Mouse (Mus musculus) R1 (cell line): ENCODE results near the gene Zfp638.
"Not testable (repeated sequence)": the region's sequence is repeated elsewhere in the genome, so short reads cannot be mapped to it uniquely, and the experiment has no call there.

Experiments
- DNase-seq: peaks from one replicate; pipeline ENCODE4 v3.0.0-alpha.2; 2018; ENCODE audit warnings: low read depth, low spot score

Zfp638 gene

DNA sequence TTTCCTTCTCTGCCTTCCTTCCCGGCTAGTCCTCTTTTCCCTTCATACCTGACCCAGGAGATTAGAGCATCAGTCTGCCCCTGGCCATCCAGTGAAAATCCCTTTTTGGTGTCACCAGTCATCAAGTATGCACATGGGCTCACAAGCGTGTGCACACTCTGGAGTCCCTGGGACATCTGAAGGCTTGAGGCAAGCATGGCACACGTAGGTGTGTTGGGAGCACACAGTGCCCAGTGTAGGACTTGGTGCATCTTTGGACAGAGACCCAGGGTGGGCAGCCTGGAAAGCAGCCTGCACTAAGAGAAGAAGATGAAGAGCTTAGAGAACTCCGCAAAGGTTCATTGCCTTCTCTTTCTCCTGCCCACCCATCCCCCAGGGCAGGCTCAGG lies 143.0 kb downstream of the Zfp638 start:
- DNase-seq = no peak

DNA sequence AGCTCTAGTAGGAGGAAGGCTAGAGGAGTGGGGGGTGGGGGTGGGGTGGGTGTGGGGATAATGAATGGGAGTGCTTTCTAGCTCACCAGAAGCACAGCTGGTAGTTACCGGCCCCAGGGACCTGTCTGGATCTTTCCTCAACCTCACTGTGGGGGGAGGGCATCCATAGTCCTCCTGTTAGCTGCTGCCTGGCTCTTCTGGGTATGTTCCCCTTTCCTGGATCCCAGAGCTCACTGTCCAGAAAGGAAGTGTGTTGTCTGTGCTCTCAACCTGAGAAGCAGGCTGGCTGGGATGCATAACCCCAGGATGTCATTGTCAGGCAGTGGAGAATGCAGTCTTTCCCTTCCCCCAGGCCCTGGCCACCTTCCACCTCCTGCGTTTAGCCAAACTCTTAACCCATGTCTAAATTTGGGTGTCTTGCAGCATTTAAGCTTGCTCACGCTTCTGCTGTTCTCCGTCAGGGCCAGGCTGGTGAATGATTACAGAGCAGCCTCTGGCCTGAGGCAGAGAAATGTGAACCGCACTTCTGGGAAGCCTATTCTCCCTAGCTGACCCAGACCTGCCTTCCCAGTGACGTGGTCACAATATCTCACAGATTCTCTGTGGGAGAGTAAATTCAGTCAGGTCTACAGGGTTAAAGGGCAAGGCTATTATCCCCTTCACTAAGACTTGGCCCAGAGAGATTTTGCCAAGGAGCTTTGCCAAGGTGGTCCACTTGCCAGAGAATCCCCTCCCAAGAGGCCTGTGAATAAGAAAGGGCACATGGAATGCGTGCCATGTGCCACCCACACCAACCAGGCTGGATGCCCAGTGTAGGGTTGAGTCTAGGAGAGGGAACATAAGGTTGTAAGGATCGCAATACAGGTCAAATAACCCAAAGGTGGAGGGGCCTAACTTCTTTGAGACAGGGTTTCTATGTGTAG lies 143.7 kb downstream of the Zfp638 start:
- DNase-seq = peak; percentile 72

DNA sequence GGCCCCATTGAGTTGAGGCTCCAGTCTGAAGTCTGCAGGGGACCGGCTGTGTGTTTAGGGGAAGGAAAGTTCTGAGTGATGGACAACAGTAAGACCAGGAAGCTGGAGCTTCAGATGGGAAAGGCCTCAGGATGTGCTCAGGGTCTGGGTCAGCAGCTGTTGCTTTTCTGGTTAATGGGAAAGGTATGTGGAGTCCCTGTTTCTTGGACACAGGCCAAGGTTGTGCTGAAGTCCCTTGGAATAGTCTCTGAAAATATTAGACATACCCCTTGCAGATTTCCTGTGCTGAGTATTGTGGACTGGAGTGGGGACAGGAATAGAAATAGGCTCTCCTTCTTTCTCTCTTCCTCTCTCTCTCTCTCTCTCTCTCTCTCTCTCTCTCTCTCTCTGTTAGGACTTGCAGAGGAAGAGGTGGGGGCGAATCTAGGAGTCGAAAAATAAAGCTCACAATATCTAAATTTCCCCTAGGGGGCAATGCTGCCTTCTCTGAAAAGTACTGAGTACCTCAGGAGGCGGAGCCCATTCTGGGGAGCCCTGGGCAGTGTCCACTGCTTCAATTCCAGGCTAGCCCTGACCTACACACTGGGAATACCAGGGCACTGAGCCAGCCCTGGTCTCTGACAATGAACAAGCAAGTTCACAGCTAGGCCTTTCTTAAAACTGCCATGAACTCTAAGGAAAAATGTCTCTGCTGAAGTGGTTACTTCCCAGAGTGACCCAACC lies 148.2 kb downstream of the Zfp638 start:
- not testable (repeated sequence) for DNase-seq

DNA sequence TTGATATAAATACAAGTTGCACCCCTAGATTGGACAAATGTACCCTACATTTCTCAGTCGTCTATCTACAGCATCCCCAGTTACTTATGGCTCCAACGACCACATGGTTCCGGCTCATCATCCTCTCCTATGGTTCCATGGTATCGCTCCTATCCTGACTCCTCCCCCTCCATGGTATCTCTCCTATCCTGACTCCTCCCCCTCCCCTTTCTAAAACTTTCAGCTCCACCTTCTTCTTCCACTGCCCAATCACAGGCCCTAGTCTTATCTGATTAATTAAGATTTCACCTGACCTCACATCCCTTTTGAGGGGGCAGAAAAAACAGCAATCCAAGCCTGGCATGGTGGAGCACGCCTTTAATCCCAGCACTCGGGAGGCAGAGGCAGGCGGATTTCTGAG lies 149.9 kb downstream of the Zfp638 start:
- DNase-seq = peak; percentile 90

DNA sequence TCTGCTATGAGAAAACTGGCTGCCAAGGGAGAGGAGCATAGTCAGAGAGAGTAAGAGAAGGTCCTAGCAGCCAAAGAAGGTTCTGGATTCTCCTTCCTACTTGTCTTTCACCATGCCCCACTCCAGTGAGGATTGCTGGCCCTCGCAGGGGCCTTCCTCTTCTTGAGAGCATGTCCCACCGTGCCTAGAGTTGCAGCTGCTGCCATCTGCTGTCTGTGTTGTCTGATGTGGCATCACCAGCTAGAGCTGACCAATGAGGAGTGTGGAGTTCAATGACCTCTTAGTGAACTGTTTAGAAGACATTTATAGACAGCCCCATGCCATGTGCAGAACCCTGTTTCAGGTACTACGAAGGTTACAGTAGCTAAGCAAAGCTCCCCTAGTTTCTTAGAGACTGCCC lies 150.5 kb downstream of the Zfp638 start:
- DNase-seq = peak; percentile 42

DNA sequence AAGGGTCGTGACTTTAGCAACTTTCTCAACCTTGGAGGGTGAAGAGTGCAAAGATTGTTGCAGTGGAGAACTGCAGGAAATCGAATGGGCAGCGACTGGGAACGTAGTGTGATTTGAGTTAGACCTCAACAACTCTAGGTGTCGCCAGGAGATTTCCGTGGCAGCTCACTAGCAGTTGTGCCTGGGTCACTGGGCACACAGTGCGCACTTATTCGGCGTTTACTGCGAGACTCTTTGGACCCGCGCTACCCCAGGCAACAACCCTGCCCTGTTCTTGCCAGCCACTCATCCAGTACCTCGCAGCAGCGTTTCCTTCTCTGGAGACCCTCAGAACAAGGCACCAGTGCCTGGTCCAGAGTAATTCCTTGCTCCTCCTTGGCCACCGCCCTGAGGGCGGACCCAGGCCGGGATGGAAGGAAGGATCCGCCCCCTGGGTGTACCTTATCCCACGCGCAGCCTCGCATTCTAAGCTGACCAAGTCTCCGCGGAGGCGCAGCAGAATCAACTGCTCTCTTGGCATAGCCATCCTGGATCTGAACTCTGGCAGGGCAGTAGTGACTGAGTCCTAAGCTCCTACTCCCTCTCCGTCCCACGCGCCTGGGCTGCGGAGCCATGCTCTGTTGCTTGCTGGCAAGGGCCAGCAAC lies 152.1 kb downstream of the Zfp638 start:
- DNase-seq = peak; percentile 76

DNA sequence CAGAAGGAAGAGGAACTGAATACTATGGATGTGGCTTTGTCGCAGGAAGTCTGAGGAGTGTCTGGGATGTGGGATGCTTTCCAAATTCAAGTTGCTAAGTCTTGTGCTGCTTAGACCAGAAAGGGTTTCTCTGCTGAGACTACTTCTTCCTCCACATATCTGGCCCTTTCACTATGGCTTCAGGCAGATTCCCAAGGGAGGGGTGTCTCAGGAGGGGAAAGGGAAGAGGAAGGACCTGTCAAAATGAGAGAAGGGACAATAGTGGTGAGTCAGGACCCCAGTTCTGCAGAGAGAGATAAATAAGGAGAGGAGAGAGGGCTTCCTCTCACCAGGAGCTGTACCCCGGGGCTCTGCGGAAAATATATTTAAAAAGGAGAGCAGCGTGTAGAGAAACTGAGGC lies 153.1 kb downstream of the Zfp638 start:
- DNase-seq = no peak

DNA sequence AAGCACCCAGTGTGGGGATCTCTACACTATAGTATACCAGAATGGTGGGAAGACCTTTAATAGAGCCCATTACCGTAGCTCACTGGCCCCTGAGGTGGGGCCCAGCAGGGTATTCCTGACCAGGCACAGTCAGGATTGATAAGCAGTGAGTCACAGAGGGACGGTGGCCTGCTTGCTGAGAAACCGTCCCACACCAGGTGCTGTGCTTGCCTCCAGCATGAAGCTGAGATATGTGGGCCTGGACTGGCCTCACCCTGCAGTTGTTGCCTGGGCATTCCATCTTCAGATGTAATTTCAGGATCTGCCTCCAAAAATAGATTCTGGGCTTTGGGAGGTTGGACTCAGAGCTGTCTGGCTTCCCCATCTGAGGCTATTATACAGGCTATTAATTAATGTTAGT lies 155.1 kb downstream of the Zfp638 start:
- DNase-seq = no peak

DNA sequence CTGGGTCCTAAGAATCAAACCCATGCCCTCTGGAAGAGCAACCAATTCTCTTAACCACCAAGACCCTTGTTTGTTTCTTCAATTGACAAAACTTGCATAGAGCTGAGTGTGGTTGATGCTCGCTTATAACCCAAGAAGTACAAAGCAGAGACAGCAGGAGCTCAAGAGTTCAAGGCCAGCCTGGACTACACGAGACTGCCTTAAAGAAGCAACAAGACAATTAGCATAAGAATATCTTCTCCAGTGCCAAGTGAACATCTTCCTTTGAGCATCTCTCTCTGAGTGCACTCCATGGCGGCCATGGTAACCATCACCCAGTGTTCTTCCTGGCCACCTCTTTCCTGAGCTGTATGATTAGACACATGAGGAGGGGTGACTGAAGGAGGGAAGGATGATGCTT lies 158.7 kb downstream of the Zfp638 start:
- DNase-seq = peak; percentile 77

DNA sequence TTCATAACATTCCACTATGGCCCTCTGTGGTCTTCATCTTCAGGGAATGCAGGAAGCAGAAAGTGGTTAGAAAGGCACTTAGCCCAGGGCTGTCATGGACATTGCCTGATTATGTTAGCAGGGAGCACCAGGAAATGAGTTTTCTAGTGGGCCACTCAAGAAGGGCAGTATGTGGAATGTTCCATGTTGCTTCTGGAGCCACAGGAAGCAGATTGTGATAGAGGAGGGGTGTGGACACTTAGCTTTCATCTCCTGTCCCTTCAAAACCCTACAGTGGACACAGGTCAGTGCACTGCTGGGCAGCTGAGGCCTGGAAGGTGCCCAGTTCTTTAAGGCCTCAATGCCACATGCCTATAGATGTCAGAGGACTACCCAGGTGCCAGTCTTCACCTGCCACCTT lies 161.9 kb downstream of the Zfp638 start:
- no peak for DNase-seq

DNA sequence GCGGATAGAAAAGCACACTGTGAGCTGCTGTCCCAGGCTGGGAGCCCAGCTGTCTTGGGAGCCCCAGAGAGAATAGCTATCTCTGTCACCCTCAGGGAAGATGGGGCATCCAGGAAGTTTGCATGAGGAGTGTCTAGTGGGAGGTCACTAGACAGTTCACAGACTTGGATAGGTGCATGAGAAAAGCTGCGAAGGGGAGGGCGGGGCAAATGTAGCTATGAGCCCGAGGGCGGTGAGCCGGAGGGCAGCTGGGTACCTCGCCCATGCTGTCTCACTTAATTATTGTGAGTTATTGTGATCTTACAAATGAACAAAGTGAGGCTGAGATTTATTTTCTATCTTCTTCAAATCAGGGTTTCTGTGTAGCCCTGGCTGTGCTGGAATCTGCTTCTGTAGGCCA lies 162.9 kb downstream of the Zfp638 start:
- DNase-seq = peak; percentile 51

DNA sequence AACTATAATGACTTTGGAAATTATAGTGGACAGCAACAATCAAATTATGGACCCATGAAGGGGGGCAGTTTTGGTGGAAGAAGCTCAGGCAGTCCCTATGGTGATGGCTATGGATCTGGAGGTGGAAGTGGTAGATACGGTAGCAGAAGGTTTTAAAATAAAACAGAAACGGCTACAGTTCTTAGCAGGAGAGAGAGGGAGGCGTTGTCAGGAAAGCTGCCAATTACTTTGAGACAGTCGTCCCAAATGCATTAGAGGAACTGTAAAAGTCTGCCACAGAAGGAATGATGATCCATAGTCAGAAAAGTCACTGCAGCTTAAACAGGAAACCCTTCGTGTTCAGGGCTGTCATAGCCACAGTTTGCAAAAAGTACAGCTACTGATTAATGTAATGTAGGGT lies 165.6 kb downstream of the Zfp638 start:
- not testable (repeated sequence) for DNase-seq
